Mouse (Mus musculus) heart, postnatal 25 days (tissue): ENCODE measurements around the gene Rnaseh1. TPM values are rescaled to one million over a fixed set of nuclear protein-coding genes. Genes with fewer than 3 reads are reported as not detected.
A peak's percentile ranks its signal among the peaks of the same experiment; 100 is the strongest.

Experiments
- DNase-seq: peaks from one replicate; pipeline ENCODE4 v3.0.0; 2022; ENCODE audit warnings: low spot score
- intact Hi-C: fragments of 180-260 bp; cut with DNase I; formaldehyde crosslinking; loops from one replicate; pipeline ENCODE4 v1.15.1; 2025
- microRNA-seq: library from miRNA; unstranded; fragments of <30 nt; microRNA quantifications from one replicate; pipeline ENCODE4 v1.2.0, GENCODE M21; 2022
- total RNA-seq, 2 experiments: library from RNA; stranded (reverse); gene quantifications; 2 replicates each; pipeline ENCODE4 v1.2.3; 2021

Rnaseh1 gene
- total RNA-seq, 2 experiments from 2014 or later, result 7.1 to 8.2 TPM

- peak; percentile 59 for DNase-seq
- intact Hi-C loops, result loop anchor here (5.0 to 10.0 kb wide), 2 partner anchors 132 to 434 kb away; no protein-coding TSS in a partner anchor
Measured at GRCm38 (mm10) chr12:28700561-28701025, 51.2 kb downstream of the Rnaseh1 start.

DNA sequence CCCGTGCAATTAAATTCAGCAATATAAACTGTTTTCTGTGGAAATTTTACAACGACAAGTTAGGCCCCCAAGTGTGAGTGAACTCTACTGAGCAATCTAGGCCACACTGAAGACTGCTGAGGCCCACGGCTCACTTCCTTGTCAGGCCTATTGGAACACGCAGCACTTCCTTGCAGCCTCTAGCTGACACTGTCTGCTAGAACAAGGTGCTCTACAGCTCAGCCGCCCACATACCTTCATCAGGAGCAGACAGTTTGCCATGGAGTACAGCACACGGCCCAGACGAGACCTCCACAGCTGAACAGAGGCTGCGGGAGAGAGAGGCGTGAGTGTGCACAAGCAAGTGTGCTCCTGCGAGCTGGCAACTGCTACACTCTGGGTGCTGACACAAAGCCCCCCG lies 51.9 kb downstream of the Rnaseh1 start:
- intact Hi-C loops, result loop anchor here (5.0 to 10.0 kb wide), 2 partner anchors 131 to 433 kb away; no protein-coding TSS in a partner anchor
- DNase-seq, result no peak

- intact Hi-C loops, result loop anchor here (5.0 to 10.0 kb wide), 2 partner anchors 128 to 430 kb away; no protein-coding TSS in a partner anchor
- no peak for DNase-seq
Measured at GRCm38 (mm10) chr12:28704381-28704780, 55.0 kb downstream of the Rnaseh1 start.

- intact Hi-C loops, result loop anchor here (10.0 kb wide), 1 partner anchor 430 kb away; no protein-coding TSS in a partner anchor
- no peak for DNase-seq
Measured at GRCm38 (mm10) chr12:28705204-28705603, 55.8 kb downstream of the Rnaseh1 start.

- intact Hi-C loops, result loop anchor here (10.0 kb wide), 1 partner anchor 427 kb away; no protein-coding TSS in a partner anchor
- no peak for DNase-seq
Measured at GRCm38 (mm10) chr12:28708154-28708553, 58.8 kb downstream of the Rnaseh1 start.

Small RNAs within 50 kb of the gene (microRNA-seq; reads per million reads assigned to microRNA genes)
- gene Mir6937, result not detected

Other genes with a start within 250 kb of the Rnaseh1 start
- not detected for gene Dcdc2c, start 97.2 kb upstream of the Rnaseh1 start, total RNA-seq
- gene Allc, start 67.1 kb upstream of the Rnaseh1 start, total RNA-seq, result not detected
- gene Colec11, start 26.2 kb upstream of the Rnaseh1 start, total RNA-seq, result 10 to 100 TPM; 14.7 to 21.4 TPM
- 100 to 1,000 TPM; 289 to 342 TPM for gene Rps7, start 13.6 kb upstream of the Rnaseh1 start, total RNA-seq
- 10 to 100 TPM; 41.0 to 43.8 TPM for gene Adi1, start 25.6 kb downstream of the Rnaseh1 start, total RNA-seq
- gene Trappc12, start 100.9 kb downstream of the Rnaseh1 start, total RNA-seq, result 10 to 100 TPM; 19.4 to 21.5 TPM
- 1 to 10 TPM; 8.5 to 9.4 TPM for gene Eipr1, start 102.2 kb downstream of the Rnaseh1 start, total RNA-seq